Mouse (Mus musculus): ENCODE results near the gene Slc39a10. TPM values are rescaled to one million over a fixed set of nuclear protein-coding genes. Genes with fewer than 3 reads are reported as not detected.

Gene Slc39a10
- polyA plus RNA-seq, 1 experiment from 2014 or later: 57.0 TPM

GRCm38 (mm10) chr1:46888726-46889125 lies 3.9 kb downstream of the Slc39a10 start:
- no peak for ATAC-seq (ENCODE audit: insufficient read depth)
- 8% methylated on average over 4 of the region's 4 CpGs for WGBS

GRCm38 (mm10) chr1:46888324-46888723 lies 4.3 kb downstream of the Slc39a10 start:
- whole genome bisulfite sequencing: 9% methylated on average over 2 of the region's 2 CpGs
- H3K27me3 ChIP-seq (ENCODE audit: insufficient read depth, low read length): no peaks in the 10 kb centered on the region
- no peaks in the 10 kb centered on the region for H3K36me3 ChIP-seq (ENCODE audit: insufficient read depth)
- no peak overlapping the region for H3K4me3 ChIP-seq (ENCODE audit: low read depth, low read length)
- ATAC-seq (ENCODE audit: insufficient read depth) (peak; percentile 45), DNase-seq (no peak)
- TF ChIP-seq CTCF (IDR thresholded peaks at IDR 0.05; ENCODE audit: low read depth): no peak
- no peaks in the 10 kb centered on the region for H3K9me3 ChIP-seq (ENCODE audit: low read depth, low read length)
- H3K9ac ChIP-seq: no peak overlapping the region
- H3K27ac ChIP-seq (ENCODE audit: low read depth): peak overlapping the region; percentile 81
- 0 out of 2 replicates have a peak, but pooled peaks cover 5% of the 10 kb centered on the region for H3K4me1 ChIP-seq (ENCODE audit: insufficient read depth)
- H3K4me2 ChIP-seq: 0 out of 2 replicates have a peak overlapping the region, but pooled peaks have one; percentile 0

More at GRCm38 (mm10) chr1:46888726-46889125, 3.9 kb downstream of the Slc39a10 start:
- Histone ChIP-seq H3K27ac (ENCODE audit: low read depth) (peak overlapping the region; percentile 81), H3K27me3 (ENCODE audit: insufficient read depth, low read length) (no peaks in the 10 kb centered on the region), H3K4me2 (no peak overlapping the region), H3K9ac (no peak overlapping the region), H3K4me1 (ENCODE audit: insufficient read depth) (0 out of 2 replicates have a peak, but pooled peaks cover 5% of the 10 kb centered on the region), H3K36me3 (ENCODE audit: insufficient read depth) (no peaks in the 10 kb centered on the region), H3K4me3 (ENCODE audit: low read depth, low read length) (no peak overlapping the region), H3K9me3 (ENCODE audit: low read depth, low read length) (no peaks in the 10 kb centered on the region)
- DNase-seq: no peak
- no peak for TF ChIP-seq CTCF (IDR thresholded peaks at IDR 0.05; ENCODE audit: low read depth)

- TF ChIP-seq CTCF (IDR thresholded peaks at IDR 0.05; ENCODE audit: low read depth): no peak
- Histone ChIP-seq H3K27me3 (ENCODE audit: insufficient read depth, low read length) (no peaks in the 10 kb centered on the region), H3K36me3 (ENCODE audit: insufficient read depth) (no peaks in the 10 kb centered on the region), H3K4me2 (peak overlapping the region; percentile 32), H3K27ac (ENCODE audit: low read depth) (peak overlapping the region; percentile 81), H3K4me1 (ENCODE audit: insufficient read depth) (0 out of 2 replicates have a peak, but pooled peaks cover 5% of the 10 kb centered on the region), H3K9ac (no peak overlapping the region), H3K4me3 (ENCODE audit: low read depth, low read length) (no peak overlapping the region), H3K9me3 (ENCODE audit: low read depth, low read length) (no peaks in the 10 kb centered on the region)
- WGBS: 10% methylated on average over 6 of the region's 6 CpGs
- peak; percentile 67 for DNase-seq
- peak; percentile 86 for ATAC-seq (ENCODE audit: insufficient read depth)
These were observed 4.7 kb downstream of the Slc39a10 start for GRCm38 (mm10) chr1:46887908-46888307.

GRCm38 (mm10) chr1:46886091-46886490 lies 6.6 kb downstream of the Slc39a10 start:
- Histone ChIP-seq H3K36me3 (ENCODE audit: insufficient read depth) (no peaks in the 10 kb centered on the region), H3K27ac (ENCODE audit: low read depth) (peak overlapping the region; percentile 43; the same call in 1 of the 2 replicates), H3K4me3 (ENCODE audit: low read depth, low read length) (no peak overlapping the region; the same call in 1 of the 2 replicates), H3K9me3 (ENCODE audit: low read depth, low read length) (no peaks in the 10 kb centered on the region), H3K9ac (no peak overlapping the region), H3K27me3 (ENCODE audit: insufficient read depth, low read length) (no peaks in the 10 kb centered on the region), H3K4me1 (ENCODE audit: insufficient read depth) (0 out of 2 replicates have a peak, but pooled peaks cover 5% of the 10 kb centered on the region), H3K4me2 (peak overlapping the region; percentile 38; the same call in 1 of the 2 replicates)
- DNase-seq (peak; percentile 45), ATAC-seq (ENCODE audit: insufficient read depth) (peak; percentile 31; the same call in 1 of the 2 replicates)
- no peak; the same call in 1 of the 2 replicates for TF ChIP-seq CTCF (IDR thresholded peaks at IDR 0.05; ENCODE audit: low read depth)
- 14% methylated on average over 9 of the region's 9 CpGs for WGBS

- peak overlapping the region; percentile 31; the same call in 1 of the 2 replicates for H3K27ac ChIP-seq (ENCODE audit: low read depth)
- ATAC-seq (ENCODE audit: insufficient read depth) (peak; percentile 25; the same call in 1 of the 2 replicates), DNase-seq (peak; percentile 50)
- 5% methylated on average over 3 of the region's 3 CpGs for WGBS
- no peak overlapping the region for H3K9ac ChIP-seq
- no peaks in the 10 kb centered on the region for H3K9me3 ChIP-seq (ENCODE audit: low read depth, low read length)
- H3K4me3 ChIP-seq (ENCODE audit: low read depth, low read length): no peak overlapping the region
- 0 out of 2 replicates have a peak, but pooled peaks cover 5% of the 10 kb centered on the region for H3K4me1 ChIP-seq (ENCODE audit: insufficient read depth)
- peak overlapping the region; percentile 8; the same call in 1 of the 2 replicates for H3K4me2 ChIP-seq
- no peaks in the 10 kb centered on the region for H3K36me3 ChIP-seq (ENCODE audit: insufficient read depth)
- TF ChIP-seq CTCF (IDR thresholded peaks at IDR 0.05; ENCODE audit: low read depth): no peak
- H3K27me3 ChIP-seq (ENCODE audit: insufficient read depth, low read length): no peaks in the 10 kb centered on the region
These were observed 7.4 kb downstream of the Slc39a10 start for GRCm38 (mm10) chr1:46885231-46885630.

- no peaks in the 10 kb centered on the region for H3K4me1 ChIP-seq (ENCODE audit: insufficient read depth)
- no peak overlapping the region for H3K9ac ChIP-seq
- no peak for TF ChIP-seq CTCF (IDR thresholded peaks at IDR 0.05; ENCODE audit: low read depth)
- ATAC-seq (ENCODE audit: insufficient read depth) (no peak), DNase-seq (no peak)
- H3K9me3 ChIP-seq (ENCODE audit: low read depth, low read length): no peaks in the 10 kb centered on the region
- no peak overlapping the region for H3K4me2 ChIP-seq
- no peak overlapping the region for H3K27ac ChIP-seq (ENCODE audit: low read depth)
- no peaks in the 10 kb centered on the region for H3K27me3 ChIP-seq (ENCODE audit: insufficient read depth, low read length)
- no peaks in the 10 kb centered on the region for H3K36me3 ChIP-seq (ENCODE audit: insufficient read depth)
- no peak overlapping the region for H3K4me3 ChIP-seq (ENCODE audit: low read depth, low read length)
These were observed 12.7 kb downstream of the Slc39a10 start for GRCm38 (mm10) chr1:46879951-46880350.

GRCm38 (mm10) chr1:46873770-46874169 lies 18.9 kb downstream of the Slc39a10 start:
- no peaks in the 10 kb centered on the region for H3K27me3 ChIP-seq (ENCODE audit: insufficient read depth, low read length)
- ATAC-seq (ENCODE audit: insufficient read depth) (no peak), DNase-seq (no peak)
- H3K4me1 ChIP-seq (ENCODE audit: insufficient read depth): no peaks in the 10 kb centered on the region
- H3K4me3 ChIP-seq (ENCODE audit: low read depth, low read length): no peak overlapping the region
- 45% methylated on average over 3 of the region's 3 CpGs for WGBS
- no peak for TF ChIP-seq CTCF (IDR thresholded peaks at IDR 0.05; ENCODE audit: low read depth)
- H3K4me2 ChIP-seq: no peak overlapping the region
- no peak overlapping the region for H3K27ac ChIP-seq (ENCODE audit: low read depth)
- H3K36me3 ChIP-seq (ENCODE audit: insufficient read depth): no peaks in the 10 kb centered on the region
- H3K9ac ChIP-seq: no peak overlapping the region
- H3K9me3 ChIP-seq (ENCODE audit: low read depth, low read length): no peaks in the 10 kb centered on the region

Data from lung, embryonic 14.5 days (tissue).